Mouse (Mus musculus) 3134 (cell line): Measurements from ENCODE around the gene Jund.
A peak's percentile ranks its signal among the peaks of the same experiment; 100 is the strongest.

Experiments used
- DNase-seq: peaks from one replicate; pipeline ENCODE4 v3.0.0-alpha.2; 2011; ENCODE audit warnings: low spot score; ENCODE audit not compliant: insufficient read length; ENCODE audit errors: extremely low read depth

Gene Jund

DNA sequence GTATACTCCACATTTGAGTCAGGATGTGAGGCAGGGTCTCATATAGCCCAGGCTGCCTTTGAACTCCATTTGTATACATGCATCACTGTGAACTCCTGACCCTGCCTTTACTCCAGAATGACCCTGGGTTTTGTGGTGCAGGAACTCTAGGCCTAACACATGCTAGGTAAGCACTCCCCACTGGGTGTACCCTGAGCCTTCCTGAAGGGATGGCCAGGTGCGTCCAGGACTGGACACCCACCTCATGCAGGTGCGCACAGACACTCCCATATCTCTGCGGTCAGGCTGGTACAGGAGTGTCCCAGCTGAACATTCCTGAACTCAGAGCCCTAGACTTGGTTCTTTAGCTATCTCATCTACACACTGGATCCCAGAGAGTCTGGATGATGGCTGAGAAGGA is 24.6 kb upstream of the Jund start:
- no peak for DNase-seq

DNA sequence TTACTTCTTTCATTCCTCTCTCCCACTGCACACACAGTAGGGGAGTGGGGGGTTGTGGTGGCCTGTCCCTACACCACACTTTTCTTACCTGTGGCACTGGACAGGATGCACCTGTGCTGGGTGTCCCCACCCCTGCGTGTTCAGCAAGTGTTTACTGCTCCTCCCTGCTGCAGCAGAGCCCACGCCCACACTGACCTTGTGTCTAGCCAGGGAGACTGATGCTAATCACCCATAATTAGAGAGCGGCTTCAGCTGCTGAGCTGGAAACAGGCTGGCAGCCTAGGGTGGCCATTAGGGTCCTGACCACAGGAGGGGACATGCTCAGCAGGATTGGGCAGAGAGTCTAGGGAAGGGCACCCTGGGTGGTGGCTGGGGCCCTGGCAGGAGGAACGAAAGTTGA is 24.0 kb upstream of the Jund start:
- DNase-seq = no peak

DNA sequence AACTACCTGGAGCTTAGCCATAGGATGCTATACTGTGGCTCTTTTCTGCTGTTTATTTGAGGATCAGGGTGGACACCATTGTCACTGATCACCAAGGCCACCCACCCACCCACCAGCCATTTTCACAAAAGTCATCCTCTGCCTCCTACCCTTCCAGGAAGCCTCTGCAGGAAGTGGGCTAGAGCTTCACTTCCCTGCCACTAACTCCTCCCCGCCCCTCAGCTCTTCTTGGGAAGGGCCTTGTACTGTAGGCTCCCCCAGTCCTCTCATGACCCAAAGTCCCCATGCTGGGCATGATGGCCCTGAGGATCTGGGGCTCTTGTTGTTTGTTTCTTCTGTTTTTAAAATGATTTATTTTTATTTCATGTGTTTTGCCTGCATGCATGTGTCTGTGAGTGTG is 23.4 kb upstream of the Jund start:
- no peak for DNase-seq

DNA sequence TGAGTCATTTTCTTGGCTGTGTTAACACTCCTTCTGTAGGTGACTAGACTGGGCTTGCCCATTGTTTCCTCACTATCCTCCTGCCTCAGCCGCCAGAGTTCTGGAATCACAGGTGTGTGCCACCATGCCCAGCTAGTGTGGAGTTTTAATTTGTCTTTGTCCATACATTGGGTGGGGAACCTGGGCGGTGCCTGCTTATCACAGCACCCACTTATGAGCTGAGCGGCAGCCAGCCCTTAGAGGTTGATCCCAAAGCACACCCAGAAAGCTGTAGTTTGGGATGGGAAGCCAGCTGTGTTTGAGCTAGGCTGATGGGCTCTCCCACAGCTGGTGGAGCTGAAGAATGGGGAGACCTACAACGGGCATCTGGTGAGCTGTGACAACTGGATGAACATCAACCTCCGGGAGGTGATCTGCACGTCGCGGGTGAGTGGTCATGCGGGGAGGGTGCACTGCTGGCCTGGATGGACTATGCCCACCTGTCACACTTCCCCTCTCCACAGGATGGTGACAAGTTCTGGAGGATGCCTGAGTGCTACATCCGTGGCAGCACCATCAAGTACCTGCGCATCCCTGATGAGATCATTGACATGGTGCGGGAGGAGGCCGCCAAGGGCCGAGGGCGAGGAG is 21.2 kb upstream of the Jund start:
- DNase-seq = no peak

DNA sequence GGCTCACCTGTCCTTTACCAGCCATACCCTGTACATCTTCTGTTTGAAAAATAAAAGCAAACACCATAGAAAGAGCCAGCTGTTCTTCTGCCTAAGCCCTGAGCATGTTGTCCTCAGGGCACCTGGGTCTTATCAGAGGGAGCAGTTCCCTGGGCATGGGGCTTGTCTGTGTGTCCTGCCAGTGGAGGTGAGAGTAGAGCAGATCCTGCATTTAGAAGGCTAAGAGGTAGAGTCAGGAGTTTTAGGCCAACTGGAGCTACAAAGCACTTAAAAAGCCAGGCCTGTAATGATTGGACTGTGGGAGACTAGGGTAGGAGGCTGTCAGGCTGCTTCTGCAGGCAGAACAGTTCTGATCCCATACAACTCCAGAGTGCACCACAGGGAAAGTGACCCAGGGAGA is 20.1 kb upstream of the Jund start:
- no peak for DNase-seq

DNA sequence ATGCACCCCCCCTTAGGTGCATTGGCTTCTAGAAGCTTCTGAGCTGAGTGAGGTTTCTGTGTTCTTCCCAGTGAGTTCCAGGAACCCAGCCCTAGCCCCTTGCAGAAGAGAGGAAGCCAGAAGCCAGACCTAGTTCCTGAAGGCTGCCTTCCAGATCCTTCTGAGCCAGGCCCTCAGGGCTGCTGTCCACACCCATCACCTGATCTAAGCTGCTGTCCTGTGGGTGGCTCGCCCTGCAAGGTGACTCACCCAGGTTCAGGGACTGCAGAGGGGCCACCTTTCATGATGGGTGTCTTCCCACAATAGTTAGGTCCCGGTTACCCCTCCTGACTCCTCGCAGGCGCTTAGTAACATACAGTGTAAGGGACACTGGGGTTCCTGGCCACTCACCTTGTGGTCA is 19.3 kb upstream of the Jund start:
- peak; percentile 42 for DNase-seq

DNA sequence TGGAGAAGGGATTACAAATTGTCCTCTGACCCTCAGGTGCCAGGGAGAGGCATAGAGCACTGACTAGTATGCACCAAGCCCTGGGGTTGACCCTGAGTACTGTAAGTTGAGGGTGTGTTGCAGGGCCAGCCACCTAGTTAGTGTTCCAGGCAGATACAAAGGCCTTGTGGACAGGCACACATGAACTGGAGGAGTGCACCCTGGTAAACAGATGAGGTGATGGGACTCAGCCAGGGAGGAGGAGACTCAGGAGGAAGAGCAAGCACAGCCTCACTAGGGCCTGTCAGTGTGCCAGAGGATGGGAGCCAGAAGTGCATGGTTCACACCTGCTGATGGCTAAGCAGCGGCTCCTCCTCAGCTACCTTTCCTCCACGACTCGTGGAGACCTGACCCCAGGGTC is 18.7 kb upstream of the Jund start:
- no peak for DNase-seq

DNA sequence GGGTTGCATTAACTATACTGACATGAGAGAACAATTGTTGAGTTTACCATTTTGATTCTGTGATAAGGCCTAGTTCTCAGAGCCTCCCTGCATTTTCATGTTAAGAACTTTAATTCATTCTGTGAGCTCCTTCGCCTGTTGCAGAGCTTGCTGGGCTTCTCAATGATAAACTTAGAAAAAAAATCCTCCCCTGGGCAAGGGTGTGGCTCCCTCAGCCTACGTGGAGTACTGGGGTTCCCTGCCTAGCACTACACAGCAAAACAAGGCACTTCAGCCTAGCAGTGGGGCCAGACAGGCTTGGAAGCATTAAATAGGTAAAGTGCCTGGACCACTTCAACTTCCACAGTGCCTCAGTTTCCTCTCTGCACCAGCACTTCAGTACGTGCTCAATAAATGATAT is 17.3 kb upstream of the Jund start:
- no peak for DNase-seq

DNA sequence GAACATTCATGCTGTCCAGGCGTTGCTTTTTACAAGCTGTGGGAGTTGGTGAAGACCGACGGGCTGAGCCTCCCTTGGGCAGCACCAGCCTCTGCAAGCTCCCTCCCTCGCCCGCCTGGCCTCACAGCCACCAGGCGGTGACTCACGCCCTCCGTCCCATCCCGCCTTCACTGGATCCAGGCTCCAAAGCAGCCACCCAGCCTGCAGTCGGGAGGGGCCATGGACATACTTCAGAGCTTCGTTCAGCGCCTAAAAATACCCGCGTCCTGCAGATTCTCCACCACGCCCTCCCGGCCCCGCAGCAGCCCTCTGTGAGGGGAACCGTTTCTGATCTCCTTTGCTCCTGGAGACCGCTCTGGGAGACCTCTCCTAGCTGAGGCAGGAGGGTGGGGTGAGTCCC is 16.6 kb upstream of the Jund start:
- DNase-seq = peak; percentile 92

DNA sequence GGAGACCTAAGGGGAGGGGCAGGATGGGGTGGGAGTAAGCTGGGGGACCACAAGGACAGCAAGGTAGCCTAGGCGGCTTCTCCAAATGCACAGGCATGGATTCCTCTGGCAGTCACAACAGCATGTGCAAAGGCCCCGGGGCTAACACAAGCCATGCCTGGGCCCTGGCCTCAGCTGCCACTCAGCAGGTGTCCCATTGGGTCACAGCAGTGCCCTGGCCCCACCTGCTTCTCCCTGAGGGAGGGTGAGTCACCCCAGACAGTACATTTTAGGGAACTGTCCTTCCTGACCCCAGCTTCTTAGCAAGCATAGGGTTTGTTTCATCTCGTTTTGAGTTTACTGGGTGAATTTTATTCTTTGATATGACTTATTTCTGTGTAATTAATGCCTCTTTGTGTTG is 16.1 kb upstream of the Jund start:
- no peak for DNase-seq

DNA sequence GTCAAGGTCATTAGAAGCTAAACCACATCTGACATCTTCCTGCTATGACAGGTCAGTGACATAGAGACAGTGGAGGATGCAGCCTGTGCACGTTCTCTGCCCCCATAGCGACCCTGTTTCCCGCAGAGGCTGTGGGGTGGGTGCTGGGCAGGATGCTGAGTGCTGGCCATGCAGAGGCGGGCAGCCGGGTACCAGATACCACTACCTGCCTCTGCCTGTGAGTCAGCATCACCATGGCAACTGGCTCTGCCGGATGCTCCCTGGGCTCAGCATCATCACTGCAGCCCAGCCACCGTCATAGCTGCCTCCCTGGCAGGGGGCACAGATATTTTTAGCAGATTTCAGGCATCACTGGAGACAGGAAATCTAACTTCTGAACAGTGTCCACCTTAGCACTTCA is 14.5 kb upstream of the Jund start:
- DNase-seq = no peak

DNA sequence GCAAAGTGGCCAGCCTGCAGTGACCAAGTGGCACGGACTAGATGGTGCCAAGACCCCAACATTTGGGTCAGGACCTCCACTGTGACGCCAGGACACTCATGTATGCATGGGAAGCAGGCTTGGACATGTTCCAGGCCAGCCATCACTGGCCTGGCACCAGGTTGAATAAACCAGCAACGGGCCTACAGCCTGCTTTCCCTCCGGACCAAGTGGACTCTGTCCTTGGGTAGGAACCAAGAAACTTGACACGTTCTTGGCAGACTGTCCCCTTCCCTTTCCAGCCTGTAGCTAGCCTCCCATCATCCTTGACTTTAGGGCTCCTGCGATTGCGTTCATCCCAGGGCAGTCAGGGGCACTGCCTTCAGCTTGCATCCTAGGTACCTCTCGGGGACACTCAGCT is 11.2 kb upstream of the Jund start:
- DNase-seq = peak; percentile 82

DNA sequence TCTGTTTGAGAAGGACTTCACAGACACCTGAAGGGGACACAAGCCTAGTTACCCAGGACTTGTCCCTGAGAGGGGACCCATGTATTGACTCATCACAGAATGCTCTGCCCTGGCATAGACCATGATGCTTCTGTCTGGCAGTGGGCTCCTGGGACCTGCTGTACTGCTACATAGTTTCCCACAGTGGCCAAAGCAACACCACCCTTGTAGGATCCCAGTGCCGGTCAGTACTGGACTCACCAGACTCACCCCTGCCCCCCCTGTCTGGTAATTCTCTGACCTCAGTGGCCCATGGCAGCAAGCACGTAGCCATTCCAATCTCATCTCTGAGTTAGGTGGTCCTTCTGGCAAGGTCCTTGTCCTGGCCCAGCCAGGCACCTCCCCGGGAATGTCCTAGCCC is 10.6 kb upstream of the Jund start:
- no peak for DNase-seq

DNA sequence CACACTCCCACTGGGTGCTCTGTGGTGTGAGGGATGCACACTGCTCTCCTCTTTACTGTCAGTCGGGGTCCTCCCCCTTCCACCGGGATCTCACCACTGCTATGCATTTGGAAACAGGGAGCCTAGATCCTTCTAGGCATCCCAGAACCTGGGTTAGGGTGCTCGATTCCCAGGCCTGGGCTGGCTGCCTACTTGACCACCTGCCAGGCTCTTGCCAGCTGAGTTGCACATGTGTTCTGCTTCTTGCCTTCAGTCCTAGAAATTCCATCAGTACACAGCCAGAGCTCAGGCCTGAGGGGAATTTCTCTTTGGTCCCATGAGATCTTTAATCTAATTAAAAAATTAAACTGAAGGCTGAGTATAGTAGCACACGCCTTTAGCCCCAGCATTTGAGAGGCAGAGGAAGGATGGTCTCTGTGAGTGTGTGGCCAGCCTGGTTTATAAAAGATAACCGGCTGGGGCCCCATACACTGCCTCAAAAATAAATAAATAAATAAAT is 8.8 kb upstream of the Jund start:
- DNase-seq = no peak

DNA sequence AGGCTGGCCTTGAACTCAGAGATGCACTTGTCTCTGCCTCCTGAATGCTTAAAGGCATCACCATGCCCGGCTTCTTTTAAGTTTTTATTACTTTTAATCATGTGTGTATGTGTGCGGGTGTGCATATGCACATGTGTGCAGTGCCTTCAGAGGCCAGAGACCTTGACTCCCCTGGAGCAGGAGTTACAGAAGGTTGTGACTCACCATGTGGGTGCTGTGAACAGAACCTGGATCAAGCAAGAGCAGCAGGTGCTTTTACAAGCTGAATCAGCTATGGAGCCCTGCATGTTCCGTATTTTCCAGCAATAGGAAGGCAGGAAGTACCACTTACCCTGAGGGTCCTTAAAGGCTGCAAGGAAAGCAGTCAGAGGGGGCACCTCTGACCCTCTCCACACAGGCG is 7.5 kb upstream of the Jund start:
- no peak for DNase-seq

DNA sequence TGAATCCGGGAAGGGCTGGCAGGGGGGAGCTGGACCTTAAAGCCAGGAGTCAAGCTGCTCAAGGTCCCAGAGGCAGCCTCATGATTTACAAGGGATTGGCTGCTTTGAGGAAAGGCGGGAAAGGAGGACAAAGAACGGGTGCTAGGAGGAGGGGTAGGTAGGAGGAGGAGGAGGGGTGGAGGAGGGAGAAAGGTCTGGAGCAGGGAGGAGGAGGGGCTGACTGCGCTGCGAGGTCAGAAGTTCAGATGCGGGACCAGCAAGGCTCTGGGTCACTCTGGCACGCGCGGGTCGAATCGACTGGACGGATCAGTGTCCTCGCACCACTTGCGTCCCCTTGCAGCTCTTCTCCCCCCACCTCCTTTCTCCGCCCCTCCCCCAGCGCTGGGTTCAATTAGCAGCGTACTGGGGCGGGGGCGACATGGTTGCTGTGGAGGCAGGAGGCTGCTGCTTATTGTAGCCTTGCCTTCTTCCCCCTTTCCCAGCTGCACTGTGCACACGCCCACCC is 7.0 kb upstream of the Jund start:
- no peak for DNase-seq

DNA sequence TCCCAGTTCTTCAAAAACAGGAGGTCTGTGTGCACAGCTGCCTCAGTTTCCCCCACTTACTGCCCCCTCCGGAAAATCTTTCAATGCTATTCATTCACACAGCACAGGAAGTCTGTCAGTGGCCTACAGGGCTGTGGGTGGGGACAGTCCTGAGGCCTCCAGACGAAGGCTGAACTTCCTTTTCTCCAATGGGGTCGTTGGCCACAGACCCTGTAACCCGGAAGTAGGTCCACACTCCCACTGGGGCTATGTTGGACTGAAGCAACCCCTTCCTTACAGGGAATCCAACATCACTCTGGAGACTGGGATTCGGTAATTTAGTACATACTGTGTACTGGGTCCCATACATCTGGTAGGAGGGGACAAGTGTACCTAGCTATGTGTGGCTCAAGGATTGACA is 5.1 kb upstream of the Jund start:
- no peak for DNase-seq

DNA sequence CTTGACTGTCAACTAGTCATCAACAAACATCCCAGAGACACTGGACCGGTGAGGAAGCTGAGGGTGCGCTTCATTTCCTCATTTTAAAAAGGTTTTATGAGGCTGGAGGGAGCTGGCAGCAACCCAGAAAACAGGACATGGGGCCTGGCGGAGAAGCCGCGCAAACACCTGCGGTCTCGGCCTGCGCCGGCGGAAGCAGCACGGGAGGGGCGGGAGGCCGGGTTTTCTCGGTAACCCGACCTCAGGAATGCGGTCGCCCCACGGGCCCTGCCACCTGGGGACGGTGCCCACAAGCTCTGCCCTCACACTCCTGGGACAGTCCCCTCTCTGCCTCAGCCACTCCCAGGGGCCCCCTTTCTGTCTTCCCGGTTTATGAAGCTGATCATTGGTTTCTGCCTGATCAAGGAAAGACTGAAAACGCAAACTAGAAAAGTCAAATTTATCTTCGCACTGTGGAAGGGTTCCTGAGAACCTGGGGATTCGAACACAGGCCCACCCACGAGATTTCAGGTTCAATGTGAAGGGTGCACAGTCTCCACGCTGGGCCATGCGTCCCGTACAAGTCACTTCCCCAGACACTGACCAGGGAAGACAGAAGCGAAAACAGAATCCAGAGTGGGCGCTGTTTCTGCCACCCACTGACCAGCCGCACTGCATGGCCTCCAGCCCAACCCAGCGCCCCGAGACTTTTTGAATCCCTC is 3.3 kb upstream of the Jund start:
- no peak for DNase-seq

DNA sequence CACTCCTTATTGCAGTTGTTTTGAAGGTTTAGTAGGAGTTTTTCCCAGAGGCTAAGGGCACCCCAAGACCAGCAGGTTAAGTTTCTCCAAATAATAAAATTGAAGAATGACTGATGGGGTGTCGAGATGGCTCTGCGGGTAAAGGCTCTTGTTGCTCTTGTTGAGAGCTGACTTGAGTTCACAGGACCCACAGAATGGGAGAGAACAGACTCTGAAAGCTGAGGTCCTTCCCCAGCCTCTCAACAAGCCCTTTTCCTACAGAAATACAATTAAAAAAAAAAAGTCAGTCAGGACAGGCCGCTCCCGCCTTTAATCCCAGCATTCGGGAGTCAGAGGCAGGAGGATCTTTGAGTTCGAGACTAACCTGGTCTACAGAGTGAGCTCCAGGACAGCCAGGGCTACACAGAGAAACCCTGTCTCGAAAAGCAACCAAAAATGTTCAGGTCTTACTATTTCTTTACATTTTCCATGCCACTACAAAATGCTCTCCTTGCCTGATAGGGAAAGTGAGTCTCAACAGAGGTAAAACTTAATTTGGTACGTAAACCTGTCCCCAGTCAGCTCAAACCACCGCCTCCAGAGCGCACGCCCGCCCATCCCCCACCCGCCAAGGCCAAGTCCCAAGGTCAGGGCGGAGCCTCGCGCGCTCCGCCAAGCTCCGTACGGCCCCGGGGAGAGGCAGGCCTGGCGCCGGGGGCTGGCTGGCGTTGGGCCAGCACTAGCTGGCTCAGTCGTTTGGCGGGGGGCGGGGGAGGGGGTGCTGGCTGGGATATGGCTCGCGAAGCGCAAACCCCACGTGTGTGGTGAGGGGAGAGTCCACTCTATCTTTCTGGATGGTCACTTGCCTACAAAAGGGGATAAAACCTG is 2.5 kb upstream of the Jund start:
- no peak for DNase-seq

DNA sequence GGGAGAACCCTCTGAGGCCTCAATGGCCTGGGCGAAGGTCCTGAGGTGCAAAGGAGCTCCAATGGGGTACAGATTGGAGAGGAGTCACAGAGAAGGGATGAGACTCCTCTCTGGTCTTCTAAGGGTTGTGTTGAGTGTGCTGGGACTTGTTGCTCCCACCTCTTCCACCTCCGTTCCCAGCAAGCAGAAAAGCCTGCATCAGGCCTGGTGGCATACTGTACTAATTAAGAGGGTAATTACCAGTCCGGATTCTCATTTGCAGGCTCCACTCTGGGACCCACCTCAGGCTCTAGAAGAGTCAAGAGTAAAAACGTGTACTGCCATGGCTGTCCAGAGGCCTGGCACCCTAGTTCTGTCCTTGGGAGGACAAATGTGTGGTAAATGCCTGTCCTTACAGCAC is 1.8 kb upstream of the Jund start:
- no peak for DNase-seq

DNA sequence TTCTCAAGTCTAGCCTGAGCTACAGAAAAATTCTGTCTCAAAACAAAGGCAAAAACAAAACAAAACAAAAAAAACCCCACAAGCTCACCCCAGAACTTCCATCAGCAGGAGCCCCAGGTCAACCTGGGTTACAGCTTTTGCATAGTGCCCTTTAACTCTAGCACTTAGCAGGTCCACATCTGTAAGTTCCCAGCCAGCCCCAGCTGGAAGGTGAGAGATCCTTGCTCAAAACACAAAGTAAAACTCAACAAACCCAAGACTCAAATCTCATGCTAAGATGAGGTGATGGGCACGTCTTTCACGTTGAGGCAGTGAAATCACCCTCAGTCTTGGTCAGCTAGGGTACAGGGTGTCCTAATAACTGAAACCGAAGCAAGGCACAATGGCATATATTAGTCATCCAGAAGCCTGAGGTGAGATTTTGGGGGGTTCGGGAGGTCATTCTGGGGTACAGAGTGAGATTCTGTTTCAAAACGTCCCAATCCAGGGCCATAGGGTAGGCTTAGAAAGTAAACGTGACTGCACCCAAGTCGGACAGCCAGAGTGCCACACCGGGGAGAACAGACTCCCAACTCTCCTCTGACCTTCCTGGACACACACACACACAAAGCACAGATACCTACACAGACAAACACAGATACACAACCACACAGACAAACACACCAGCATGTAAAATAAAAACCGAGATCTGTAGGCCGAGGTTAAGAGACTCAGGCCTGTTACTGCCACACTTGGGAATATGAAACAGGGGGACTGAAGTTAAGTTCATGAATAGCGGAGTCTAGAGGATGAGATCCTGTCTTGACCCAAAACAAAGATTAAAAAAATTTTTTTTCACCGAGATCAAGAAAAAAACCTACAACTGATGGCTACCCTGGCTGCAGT is 1.1 kb upstream of the Jund start:
- DNase-seq = no peak
